Mouse (Mus musculus): ENCODE measurements at regions not wholly inside any gene's neighbourhood (a gene's known extent, or its start where the extent isn't known, plus 50 kb on each side); places are given as distances from the start of the nearest gene placed in this dataset.

DNA sequence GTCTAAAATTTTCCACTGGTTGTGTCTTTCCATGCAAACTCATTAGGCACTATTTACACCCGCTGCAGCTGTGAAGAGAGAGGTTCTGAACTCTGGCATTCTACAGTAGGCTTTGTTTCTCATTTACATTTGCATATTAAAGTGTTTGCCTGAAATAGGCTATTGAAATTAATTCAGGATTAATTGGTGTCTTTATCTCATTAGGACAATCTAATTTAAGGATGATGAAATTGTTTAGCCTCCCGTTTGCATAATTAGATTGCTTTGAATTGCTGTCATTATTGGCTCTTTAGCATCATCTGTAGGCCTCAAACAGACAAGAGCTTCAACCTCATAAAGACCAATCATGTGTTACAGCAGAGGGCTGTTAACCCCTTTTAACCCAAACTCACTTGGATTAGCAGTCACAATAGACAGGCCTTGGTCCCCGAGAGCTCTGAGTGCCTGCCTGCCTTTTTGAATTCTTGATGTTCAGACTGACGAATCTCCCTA, 476.7 kb upstream of the Pbx1 start:
- no peak overlapping the region for H3K27ac ChIP-seq (ENCODE audit: control insufficient read depth, low read depth, low read length)
- H3K36me3 ChIP-seq (ENCODE audit: control insufficient read depth in 1 of 2, insufficient read depth in 2 of 2, low read length in 2 of 2): no peaks in the 10 kb centered on the region
- no peak overlapping the region for H3K4me3 ChIP-seq (ENCODE audit: control insufficient read depth in 1 of 2, insufficient read depth in 1 of 2, low read depth in 2 of 2, low read length in 2 of 2)
- no peak overlapping the region for H3K9ac ChIP-seq (ENCODE audit: control insufficient read depth, low read depth, low read length, poor library complexity, severe bottlenecking)
- no peak for TF ChIP-seq HCFC1 (IDR thresholded peaks at IDR 0.05; ENCODE audit: low read depth, low read length)
- TF ChIP-seq BHLHE40 (IDR thresholded peaks at IDR 0.05; ENCODE audit: borderline replicate concordance, low read depth, low read length): no peak
- TF ChIP-seq GATA1 (IDR thresholded peaks at IDR 0.05; ENCODE audit: low read depth, low read length): no peak
- no peak for TF ChIP-seq MXI1 (IDR thresholded peaks at IDR 0.05; ENCODE audit: low read depth, low read length)
- TF ChIP-seq TAL1 (IDR thresholded peaks at IDR 0.05; ENCODE audit: low read length): no peak
- TF ChIP-seq MAX (IDR thresholded peaks at IDR 0.05; ENCODE audit: low read length): no peak
- TF ChIP-seq JUND (IDR thresholded peaks at IDR 0.05; ENCODE audit: low read depth, low read length): no peak
- no peak for TF ChIP-seq MEF2A (IDR thresholded peaks at IDR 0.05; ENCODE audit: extremely low read depth, insufficient replicate concordance, low read depth, low read length, poor library complexity, severe bottlenecking)
- no peak for TF ChIP-seq ZNF384 (IDR thresholded peaks at IDR 0.05; ENCODE audit: low read depth, low read length)
- no peak for TF ChIP-seq USF2 (IDR thresholded peaks at IDR 0.05; ENCODE audit: borderline replicate concordance in 1 of 2, insufficient read depth in 1 of 2, low read depth in 1 of 2, low read length in 2 of 2)
- TF ChIP-seq CHD2 (IDR thresholded peaks at IDR 0.05; ENCODE audit: low read length): no peak
- no peak for TF ChIP-seq SIN3A (IDR thresholded peaks at IDR 0.05; ENCODE audit: low read length)
- no peak for TF ChIP-seq E2F4 (IDR thresholded peaks at IDR 0.05; ENCODE audit: borderline replicate concordance, low read depth, low read length)
- TF ChIP-seq MAFK (IDR thresholded peaks at IDR 0.05; ENCODE audit: borderline replicate concordance, low read depth, low read length): no peak
- no peaks in the 10 kb centered on the region for H3K4me1 ChIP-seq (ENCODE audit: control insufficient read depth in 1 of 2, insufficient read depth in 2 of 2, low read length in 2 of 2)
- H3K9me3 ChIP-seq (replicated peaks; ENCODE audit: insufficient read depth, low read length): no peaks in the 10 kb centered on the region
- no peaks in the 10 kb centered on the region for H3K79me2 ChIP-seq (ENCODE audit: control insufficient read depth, insufficient read depth, low read length, poor library complexity)
- no peaks in the 10 kb centered on the region for H3K27me3 ChIP-seq (ENCODE audit: control insufficient read depth in 1 of 2, insufficient read depth in 2 of 2, low read length in 2 of 2)
- no peak for DNase-seq (ENCODE audit: low read depth, low spot score)

DNA sequence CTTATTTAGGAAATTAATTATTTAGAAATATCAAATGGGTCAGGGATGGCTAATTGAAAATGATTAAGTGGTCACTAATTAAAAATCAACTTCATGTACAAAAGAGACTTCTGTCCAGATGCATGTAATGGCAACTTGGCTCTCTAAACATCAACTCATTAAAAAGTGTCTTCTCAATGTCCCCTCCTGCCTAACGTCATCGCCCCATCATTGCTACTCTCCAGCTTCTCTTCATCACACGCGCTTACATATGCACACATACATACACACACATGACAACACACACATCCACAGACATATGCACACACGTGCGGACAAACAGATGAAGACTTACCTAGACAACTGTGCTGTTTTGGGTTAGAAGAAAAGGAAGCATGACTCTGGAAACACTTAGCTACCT, 476.1 kb upstream of the Pbx1 start:
- Histone ChIP-seq H3K4me3 (ENCODE audit: control insufficient read depth in 1 of 2, insufficient read depth in 1 of 2, low read depth in 2 of 2, low read length in 2 of 2) (no peak overlapping the region), H3K36me3 (ENCODE audit: control insufficient read depth in 1 of 2, insufficient read depth in 2 of 2, low read length in 2 of 2) (no peaks in the 10 kb centered on the region), H3K27me3 (ENCODE audit: control insufficient read depth in 1 of 2, insufficient read depth in 2 of 2, low read length in 2 of 2) (no peaks in the 10 kb centered on the region), H3K79me2 (ENCODE audit: control insufficient read depth, insufficient read depth, low read length, poor library complexity) (no peaks in the 10 kb centered on the region), H3K9me3 (replicated peaks; ENCODE audit: insufficient read depth, low read length) (no peaks in the 10 kb centered on the region), H3K4me1 (ENCODE audit: control insufficient read depth in 1 of 2, insufficient read depth in 2 of 2, low read length in 2 of 2) (no peaks in the 10 kb centered on the region), H3K9ac (ENCODE audit: control insufficient read depth, low read depth, low read length, poor library complexity, severe bottlenecking) (no peak overlapping the region), H3K27ac (ENCODE audit: control insufficient read depth, low read depth, low read length) (no peak overlapping the region)
- DNase-seq (ENCODE audit: low read depth, low spot score): no peak
- TF ChIP-seq ELF1 (IDR thresholded peaks at IDR 0.05; ENCODE audit: low read depth, low read length) (no peak), HCFC1 (IDR thresholded peaks at IDR 0.05; ENCODE audit: low read depth, low read length) (no peak), ZKSCAN1 (IDR thresholded peaks at IDR 0.05; ENCODE audit: low read depth, low read length) (no peak), SMC3 (IDR thresholded peaks at IDR 0.05; ENCODE audit: low read depth, low read length) (no peak), E2F4 (IDR thresholded peaks at IDR 0.05; ENCODE audit: borderline replicate concordance, low read depth, low read length) (no peak), TCF12 (IDR thresholded peaks at IDR 0.05; ENCODE audit: low read depth, low read length) (no peak), POLR2A (IDR thresholded peaks at IDR 0.05; ENCODE audit: control insufficient read depth in 1 of 2, insufficient read depth in 1 of 2, low read depth in 1 of 2, low read length in 2 of 2, poor library complexity in 1 of 2) (no peak), CHD1 (IDR thresholded peaks at IDR 0.05; ENCODE audit: low read depth, low read length) (no peak), NELFE (IDR thresholded peaks at IDR 0.05; ENCODE audit: low read depth, low read length) (no peak), ZC3H11A (IDR thresholded peaks at IDR 0.05; ENCODE audit: low read depth, low read length) (no peak), NRF1 (IDR thresholded peaks at IDR 0.05; ENCODE audit: insufficient read depth, low read depth, low read length, poor library complexity, severe bottlenecking) (no peak), MAZ (IDR thresholded peaks at IDR 0.05; ENCODE audit: low read depth, low read length) (no peak), MAFK (IDR thresholded peaks at IDR 0.05; ENCODE audit: borderline replicate concordance, low read depth, low read length) (no peak), MAX (IDR thresholded peaks at IDR 0.05; ENCODE audit: low read length) (no peak), BHLHE40 (IDR thresholded peaks at IDR 0.05; ENCODE audit: borderline replicate concordance, low read depth, low read length) (no peak), POLR2AphosphoS2 (IDR thresholded peaks at IDR 0.05; ENCODE audit: low read length) (no peak), TBP (IDR thresholded peaks at IDR 0.05; ENCODE audit: low read depth, low read length) (no peak), MYB (IDR thresholded peaks at IDR 0.05; ENCODE audit: low read depth, low read length) (no peak), SIN3A (IDR thresholded peaks at IDR 0.05; ENCODE audit: low read length) (no peak), UBTF (IDR thresholded peaks at IDR 0.05; ENCODE audit: borderline replicate concordance, insufficient read depth, low read depth, low read length) (no peak)

All from MEL (cell line).